Comparison of ENCODE assay signal across 7 mouse cellular contexts in genomic region chrX:73716109-73716661, GRCm38 (mm10). TPM values are rescaled to one million over a fixed set of nuclear protein-coding genes. Genes with fewer than 3 reads are reported as not detected.
DNase-seq lines count a peak whose midpoint lies in the region; ATAC-seq lines count a peak whose summit lies in the region.

Gene Bcap31, minus strand, starts transcription at chrX:73716175.
Gene Abcd1, plus strand, starts transcription at chrX:73716597.

- peaks cover 25% of the 10 kb centered on the region for H3K36me3 ChIP-seq in embryonic facial prominence, embryonic 10.5 days (replicated peaks)
- peaks cover 28% of the 10 kb centered on the region for H3K36me3 ChIP-seq in limb, embryonic 10.5 days
- H3K36me3 ChIP-seq in midbrain, embryonic 13.5 days = peaks cover 5% of the 10 kb centered on the region; the same call in 1 of the 2 replicates

- 23% methylated on average over 45 of the region's 45 CpGs for WGBS in embryonic facial prominence, embryonic 10.5 days
- WGBS in limb, embryonic 10.5 days = 20% methylated on average over 43 of the region's 45 CpGs
- whole genome bisulfite sequencing in midbrain, embryonic 13.5 days = 29% methylated on average over 45 of the region's 45 CpGs

- peak; percentile 94 for DNase-seq in adrenal gland, postnatal 10 days
- peak; percentile 95 for DNase-seq in embryonic facial prominence, embryonic 10.5 days (ENCODE audit: low spot score)
- DNase-seq in kidney, adult 11 months = peak; percentile 97
- peak; percentile 90 for DNase-seq in limb, embryonic 10.5 days (ENCODE audit: low spot score)
- peak; percentile 93 for DNase-seq in spleen, adult 12 weeks (ENCODE audit: low spot score)

- H3K27ac ChIP-seq in embryonic facial prominence, embryonic 10.5 days (replicated peaks) = peak within 1 kb of the TSS; percentile 83
- peak within 1 kb of the TSS; percentile 86 for H3K27ac ChIP-seq in limb, embryonic 10.5 days
- peak within 1 kb of the TSS; percentile 77 for H3K27ac ChIP-seq in midbrain, embryonic 13.5 days

- H3K4me1 ChIP-seq in embryonic facial prominence, embryonic 10.5 days = peaks cover 37% of the 10 kb centered on the region
- H3K4me1 ChIP-seq in limb, embryonic 10.5 days = peaks cover 32% of the 10 kb centered on the region
- H3K4me1 ChIP-seq in midbrain, embryonic 13.5 days (replicated peaks) = peaks cover 38% of the 10 kb centered on the region

- peaks cover 23% of the 10 kb centered on the region for H3K27me3 ChIP-seq in embryonic facial prominence, embryonic 10.5 days (replicated peaks; ENCODE audit: low read depth, poor library complexity, severe bottlenecking)
- peaks cover 72% of the 10 kb centered on the region for H3K27me3 ChIP-seq in limb, embryonic 10.5 days (ENCODE audit: low read depth, poor library complexity, severe bottlenecking)
- no peaks in the 10 kb centered on the region for H3K27me3 ChIP-seq in midbrain, embryonic 13.5 days

- H3K9me3 ChIP-seq in embryonic facial prominence, embryonic 10.5 days = no peaks in the 10 kb centered on the region
- H3K9me3 ChIP-seq in limb, embryonic 10.5 days (replicated peaks) = no peaks in the 10 kb centered on the region
- no peaks in the 10 kb centered on the region for H3K9me3 ChIP-seq in midbrain, embryonic 13.5 days

- H3K4me3 ChIP-seq in embryonic facial prominence, embryonic 10.5 days = peak within 1 kb of the TSS; percentile 66
- peak within 1 kb of the TSS; percentile 60 for H3K4me3 ChIP-seq in limb, embryonic 10.5 days
- peak within 1 kb of the TSS; percentile 47 for H3K4me3 ChIP-seq in midbrain, embryonic 13.5 days (replicated peaks)

- peak; percentile 76 for ATAC-seq in granulocyte monocyte progenitor cell, adult 5-6 weeks (replicated peaks; ENCODE audit: poor library complexity, severe bottlenecking)
- ATAC-seq in midbrain, embryonic 13.5 days = peak; percentile 95

- peak within 1 kb of the TSS; percentile 67 for H3K9ac ChIP-seq in midbrain, embryonic 13.5 days (replicated peaks)

- H3K4me2 ChIP-seq in midbrain, embryonic 13.5 days (replicated peaks) = peak within 1 kb of the TSS; percentile 67

RNA-seq across cellular contexts. Expression of gene Bcap31, which starts in this region (rescaled TPM):
- 100 to 1,000 TPM; 233 to 236 TPM for total RNA-seq in adrenal gland, postnatal 10 days (2021)
- polyA plus RNA-seq in embryonic facial prominence, embryonic 10.5 days (2016; fragmentation: Nextera tagmentation; extraction: Ambion mirVana) = 152 and 153 TPM in 2 replicates
- total RNA-seq in granulocyte monocyte progenitor cell, adult 5-6 weeks (2014; fragmentation: Nextera tagmentation) = 127 and 157 TPM in 2 replicates
- 255 and 292 TPM in 2 replicates for total RNA-seq in granulocyte monocyte progenitor cell, adult 5-6 weeks (2017)
- polyA plus RNA-seq in limb, embryonic 10.5 days (2016; fragmentation: Nextera tagmentation; extraction: Ambion mirVana) = 159 and 174 TPM in 2 replicates
- polyA plus RNA-seq in midbrain, embryonic 13.5 days (2015; fragmentation: Nextera tagmentation; extraction: Ambion mirVana) = 116 and 118 TPM in 2 replicates

RNA-seq across cellular contexts. Expression of gene Abcd1, which starts in this region (rescaled TPM):
- 10 to 100 TPM; 24.7 to 31.8 TPM for total RNA-seq in adrenal gland, postnatal 10 days (2021)
- polyA plus RNA-seq in embryonic facial prominence, embryonic 10.5 days (2016; fragmentation: Nextera tagmentation; extraction: Ambion mirVana) = 8.1 and 10.4 TPM in 2 replicates
- 61.0 and 61.6 TPM in 2 replicates for total RNA-seq in granulocyte monocyte progenitor cell, adult 5-6 weeks (2014; fragmentation: Nextera tagmentation)
- total RNA-seq in granulocyte monocyte progenitor cell, adult 5-6 weeks (2017) = 19.5 and 26.1 TPM in 2 replicates
- polyA plus RNA-seq in limb, embryonic 10.5 days (2016; fragmentation: Nextera tagmentation; extraction: Ambion mirVana) = 9.2 and 12.7 TPM in 2 replicates
- polyA plus RNA-seq in midbrain, embryonic 13.5 days (2015; fragmentation: Nextera tagmentation; extraction: Ambion mirVana) = 9.6 and 11.8 TPM in 2 replicates

Comparison
In these comparisons a context has a peak if more than half of its experiments do, and no peak if none do; other contexts are left out.
1. Peak in every context shown above with its lines: DNase-seq, ATAC-seq, H3K4me3 ChIP-seq and H3K27ac ChIP-seq.